Mouse (Mus musculus): ENCODE measurements at regions not wholly inside any gene's neighbourhood (a gene's known extent, or its start where the extent isn't known, plus 50 kb on each side); places are given as distances from the start of the nearest gene placed in this dataset.

GRCm38 (mm10) chr2:70899056-70899455 lies 73.5 kb upstream of the Tlk1 start:
- no peak for TF ChIP-seq CTCF (IDR thresholded peaks at IDR 0.05; ENCODE audit: low read depth)
- no peak for TF ChIP-seq EP300 (IDR thresholded peaks at IDR 0.05; ENCODE audit: low read depth)
